Comparison of ENCODE assay signal across 18 mouse cellular contexts in genomic region chr16:28879636-28880306, GRCm38 (mm10). TPM values are rescaled to one million over a fixed set of nuclear protein-coding genes. Genes with fewer than 3 reads are reported as not detected.
A peak's percentile ranks its signal among the peaks of the same experiment; 100 is the strongest.
DNase-seq lines count a peak whose midpoint lies in the region; ATAC-seq and TF ChIP-seq lines count a peak whose summit lies in the region.
"Had no signal": no experiment of that assay in that cellular context is flagged by ENCODE, and none has a peak within 500 bp of the region (broad histone marks: within the 10 kb centered on the region; RNA-seq: fewer than 3 reads in every experiment).

No protein-coding gene starts in this region.

- no peak overlapping the region for H3K4me3 ChIP-seq in intestine, embryonic 15.5 days (replicated peaks)
- H3K4me3 ChIP-seq in small intestine, adult 2 months (ENCODE audit: low read depth, low read length) = no peak overlapping the region
- no peak overlapping the region for H3K4me3 ChIP-seq in forebrain, embryonic 16.5 days (replicated peaks; ENCODE audit: low read length)
- H3K4me3 ChIP-seq: embryonic facial prominence, embryonic 12.5 days; forebrain, embryonic 15.5 days; heart, embryonic 13.5 days; hindbrain, embryonic 13.5 days had no signal

- H3K27ac ChIP-seq in intestine, embryonic 15.5 days = peak overlapping the region; percentile 58
- H3K27ac ChIP-seq in small intestine, adult 2 months (ENCODE audit: insufficient read depth, low read depth, low read length) = peak overlapping the region; percentile 58
- no peak overlapping the region for H3K27ac ChIP-seq in forebrain, embryonic 16.5 days (ENCODE audit: low read length)
- H3K27ac ChIP-seq: forebrain, embryonic 15.5 days; heart, embryonic 13.5 days; hindbrain, embryonic 13.5 days; hindbrain, postnatal 0 days had no signal

- TF ChIP-seq CTCF in small intestine, adult 2 months (IDR thresholded peaks at IDR 0.05; ENCODE audit: extremely low read depth, insufficient read length, insufficient replicate concordance, low read depth, low read length) = no peak

- 57% methylated on average over 12 of the region's 12 CpGs for WGBS in intestine, embryonic 15.5 days
- 35% methylated on average over 12 of the region's 12 CpGs for WGBS in small intestine, adult 2 months
- 89% methylated on average over 12 of the region's 12 CpGs for WGBS in forebrain, embryonic 16.5 days

- DNase-seq in urinary bladder, postnatal 14 days (ENCODE audit: low spot score) = peak; percentile 45
- no peak for DNase-seq in urinary bladder, postnatal 25 days (ENCODE audit: low spot score)
- peak; percentile 75 for DNase-seq in yolk sac, embryonic 10.5 days (ENCODE audit: low spot score)
- no peak for DNase-seq in heart, postnatal 14 days
- DNase-seq: cerebellum, adult 11-12 months; cerebellum, adult 9-10 months; cerebellum, postnatal 25 days; gastrocnemius, postnatal 25 days had no signal

- H3K27me3 ChIP-seq in intestine, embryonic 15.5 days (replicated peaks) = no peaks in the 10 kb centered on the region
- H3K27me3 ChIP-seq in small intestine, adult 2 months (ENCODE audit: control insufficient read depth, insufficient read depth, low read length) = no peaks in the 10 kb centered on the region
- no peaks in the 10 kb centered on the region for H3K27me3 ChIP-seq in forebrain, embryonic 16.5 days (replicated peaks; ENCODE audit: control insufficient read depth, insufficient read depth, low read length)
- H3K27me3 ChIP-seq: CH12.LX; embryonic facial prominence, embryonic 12.5 days; forebrain, embryonic 15.5 days; heart, embryonic 13.5 days had no signal

- no peaks in the 10 kb centered on the region for H3K9me3 ChIP-seq in intestine, embryonic 15.5 days
- H3K9me3 ChIP-seq in forebrain, embryonic 16.5 days (ENCODE audit: control insufficient read depth, low read length) = no peaks in the 10 kb centered on the region
- H3K9me3 ChIP-seq: embryonic facial prominence, embryonic 12.5 days; forebrain, embryonic 15.5 days; heart, embryonic 13.5 days; hindbrain, embryonic 13.5 days had no signal

- TF ChIP-seq POLR2A in small intestine, adult 2 months (IDR thresholded peaks at IDR 0.05; ENCODE audit: low read depth, low read length) = no peak

- H3K4me1 ChIP-seq in intestine, embryonic 15.5 days (replicated peaks) = peaks cover 31% of the 10 kb centered on the region
- H3K4me1 ChIP-seq in small intestine, adult 2 months (ENCODE audit: control insufficient read depth, insufficient read depth, insufficient read length, low read length) = peaks cover 11% of the 10 kb centered on the region; the same call in 1 of the 2 replicates
- peaks cover 43% of the 10 kb centered on the region for H3K4me1 ChIP-seq in forebrain, embryonic 16.5 days (replicated peaks; ENCODE audit: control insufficient read depth, insufficient read depth, low read length)

- H3K36me3 ChIP-seq in intestine, embryonic 15.5 days = no peaks in the 10 kb centered on the region
- H3K36me3 ChIP-seq in small intestine, adult 2 months (ENCODE audit: control insufficient read depth, insufficient read depth, low read length) = no peaks in the 10 kb centered on the region
- H3K36me3 ChIP-seq in forebrain, embryonic 16.5 days (ENCODE audit: control insufficient read depth, insufficient read depth) = no peaks in the 10 kb centered on the region
- H3K36me3 ChIP-seq: embryonic facial prominence, embryonic 12.5 days; forebrain, embryonic 15.5 days; heart, embryonic 13.5 days; hindbrain, embryonic 13.5 days had no signal

- peak; percentile 84 for ATAC-seq in intestine, embryonic 15.5 days
- no peak for ATAC-seq in forebrain, embryonic 16.5 days
- ATAC-seq: forebrain, embryonic 15.5 days had no signal

- peak overlapping the region; percentile 14 for H3K4me2 ChIP-seq in intestine, embryonic 15.5 days (replicated peaks)
- no peak overlapping the region for H3K4me2 ChIP-seq in forebrain, embryonic 16.5 days (ENCODE audit: low read length)
- H3K4me2 ChIP-seq: forebrain, embryonic 15.5 days had no signal

- intact Hi-C loops in heart, postnatal 14 days (cut with DNase I) = no loop called here

- no peak overlapping the region for H3K9ac ChIP-seq in intestine, embryonic 15.5 days
- H3K9ac ChIP-seq in forebrain, embryonic 16.5 days (replicated peaks; ENCODE audit: low read depth, low read length) = no peak overlapping the region
- H3K9ac ChIP-seq: embryonic facial prominence, embryonic 12.5 days; forebrain, embryonic 15.5 days; heart, embryonic 13.5 days; hindbrain, embryonic 13.5 days had no signal

RNA-seq across cellular contexts. Expression of gene Mb21d2, which starts 49.7 kb away (rescaled TPM):
- polyA plus RNA-seq in intestine, embryonic 15.5 days (2015; fragmentation: Nextera tagmentation; extraction: Ambion mirVana) = 9.0 and 9.1 TPM in 2 replicates
- polyA plus RNA-seq in small intestine, adult 2 months (2012; rRNA removed) = 6.1 and 15.9 TPM in 2 replicates
- 1 to 10 TPM; 6.1 to 7.6 TPM for total RNA-seq in heart, postnatal 14 days (2021)
- polyA plus RNA-seq in forebrain, embryonic 16.5 days (2015; fragmentation: Nextera tagmentation; extraction: Ambion mirVana) = 7.9 and 9.6 TPM in 2 replicates
- total RNA-seq: CH12.LX; granulocyte monocyte progenitor cell, adult 5-6 weeks had no signal

Comparison
In these comparisons a context has a peak if more than half of its experiments do, and no peak if none do; other contexts are left out.
1. DNase-seq: peak in urinary bladder, postnatal 14 days (single experiment) and yolk sac, embryonic 10.5 days (single experiment); none in urinary bladder, postnatal 25 days (single experiment) and heart, postnatal 14 days (0 of 2).